Mouse (Mus musculus) heart, postnatal 25 days (tissue): ENCODE measurements around the gene Dennd4a. TPM values are rescaled to one million over a fixed set of nuclear protein-coding genes. Genes with fewer than 3 reads are reported as not detected.
A peak's percentile ranks its signal among the peaks of the same experiment; 100 is the strongest.

ENCODE experiments used
- DNase-seq: peaks from one replicate; pipeline ENCODE4 v3.0.0; 2022; ENCODE audit warnings: low spot score
- intact Hi-C: fragments of 180-260 bp; cut with DNase I; formaldehyde crosslinking; loops from one replicate; pipeline ENCODE4 v1.15.1; 2025
- total RNA-seq, 2 experiments: library from RNA; stranded (reverse); gene quantifications; 2 replicates each; pipeline ENCODE4 v1.2.3; 2021

Gene Dennd4a
- total RNA-seq, 2 experiments from 2014 or later, result 6.9 to 7.9 TPM

GRCm38 (mm10) chr9:64902866-64903265 is 91.7 kb downstream of the Dennd4a start:
- DNase-seq, result no peak
- intact Hi-C loops, result loop anchor here (2.0 kb wide), 2 partner anchors 34 to 124 kb away; no protein-coding TSS in a partner anchor

GRCm38 (mm10) chr9:64903386-64903785 is 92.2 kb downstream of the Dennd4a start:
- intact Hi-C loops, result loop anchor here (2.0 kb wide), 2 partner anchors 33 to 125 kb away; no protein-coding TSS in a partner anchor
- DNase-seq, result no peak

- DNase-seq, result no peak
- intact Hi-C loops, result no loop called here
These were observed 93.9 kb downstream of the Dennd4a start for GRCm38 (mm10) chr9:64904917-64905640.

GRCm38 (mm10) chr9:64907441-64907840 is 96.3 kb downstream of the Dennd4a start:
- intact Hi-C loops, result no loop called here
- DNase-seq, result no peak

- no peak for DNase-seq
- intact Hi-C loops, result no loop called here
These were observed 102.3 kb downstream of the Dennd4a start for GRCm38 (mm10) chr9:64913406-64913805.

- no peak for DNase-seq
- intact Hi-C loops, result no loop called here
These were observed 102.8 kb downstream of the Dennd4a start for GRCm38 (mm10) chr9:64913973-64914372.

- intact Hi-C loops, result no loop called here
- DNase-seq, result no peak
These were observed 103.5 kb downstream of the Dennd4a start for GRCm38 (mm10) chr9:64914629-64915028.

GRCm38 (mm10) chr9:64918560-64918959 is 107.4 kb downstream of the Dennd4a start:
- intact Hi-C loops, result no loop called here
- DNase-seq, result no peak

- intact Hi-C loops, result no loop called here
- no peak for DNase-seq
These were observed 114.6 kb downstream of the Dennd4a start for GRCm38 (mm10) chr9:64925771-64926170.

GRCm38 (mm10) chr9:64926201-64926991 is 115.3 kb downstream of the Dennd4a start:
- intact Hi-C loops, result no loop called here
- no peak for DNase-seq

GRCm38 (mm10) chr9:64930256-64930655 is 119.1 kb downstream of the Dennd4a start:
- DNase-seq, result no peak
- intact Hi-C loops, result loop anchor here (10.0 kb wide), 2 partner anchors 535 to 585 kb away; partner anchors contain the start of gene Dis3l

GRCm38 (mm10) chr9:64931751-64932610 is 120.8 kb downstream of the Dennd4a start:
- DNase-seq, result no peak
- intact Hi-C loops, result loop anchor here (10.0 kb wide), 2 partner anchors 537 to 587 kb away; partner anchors contain the start of gene Dis3l

- intact Hi-C loops, result loop anchor here (10.0 kb wide), 2 partner anchors 539 to 589 kb away; partner anchors contain the start of gene Dis3l
- peak; percentile 65 for DNase-seq
These were observed 123.0 kb downstream of the Dennd4a start for GRCm38 (mm10) chr9:64934015-64934754.

GRCm38 (mm10) chr9:64936508-64936907 is 125.4 kb downstream of the Dennd4a start:
- DNase-seq, result no peak
- intact Hi-C loops, result loop anchor here (2.0 to 10.0 kb wide), 5 partner anchors 34 to 592 kb away; partner anchors contain the start of gene Dis3l

- no peak for DNase-seq
- intact Hi-C loops, result loop anchor here (2.0 to 10.0 kb wide), 5 partner anchors 35 to 593 kb away; partner anchors contain the start of gene Dis3l
These were observed 126.4 kb downstream of the Dennd4a start for GRCm38 (mm10) chr9:64937491-64937890.

GRCm38 (mm10) chr9:64938535-64938934 is 127.4 kb downstream of the Dennd4a start:
- intact Hi-C loops, result loop anchor here (5.0 to 10.0 kb wide), 3 partner anchors 76 to 594 kb away; partner anchors contain the start of gene Dis3l
- no peak for DNase-seq

GRCm38 (mm10) chr9:64939281-64939680 is 128.1 kb downstream of the Dennd4a start:
- no peak for DNase-seq
- intact Hi-C loops, result loop anchor here (5.0 to 10.0 kb wide), 3 partner anchors 77 to 594 kb away; partner anchors contain the start of gene Dis3l

GRCm38 (mm10) chr9:64939790-64940189 is 128.7 kb downstream of the Dennd4a start:
- intact Hi-C loops, result loop anchor here (5.0 to 10.0 kb wide), 3 partner anchors 77 to 595 kb away; partner anchors contain the start of gene Dis3l
- DNase-seq, result no peak
